Mouse (Mus musculus): ENCODE measurements at regions not wholly inside any gene's neighbourhood (a gene's known extent, or its start where the extent isn't known, plus 50 kb on each side); places are given as distances from the start of the nearest gene placed in this dataset.

GRCm38 (mm10) chr8:54425039-54425438 lies 104.3 kb upstream of the Asb5 start:
- no peak for TF ChIP-seq POLR2A (IDR thresholded peaks at IDR 0.05; ENCODE audit: borderline replicate concordance, insufficient read depth, low read length)
- no peak for TF ChIP-seq CTCF (IDR thresholded peaks at IDR 0.05; ENCODE audit: borderline replicate concordance, insufficient read depth, low read depth, low read length)

All from cerebellum, adult 2 months (tissue).